Mouse (Mus musculus): Measurements from ENCODE around the gene Ccdc60.

The Ccdc60 gene

GRCm38 (mm10) chr5:116269212-116270145, 19.3 kb downstream of the Ccdc60 start:
- DNase-seq: no peak

GRCm38 (mm10) chr5:116262689-116263088, 26.1 kb downstream of the Ccdc60 start:
- DNase-seq: no peak

GRCm38 (mm10) chr5:116261944-116262343, 26.8 kb downstream of the Ccdc60 start:
- DNase-seq: peak in 1 of 2 experiments; percentile 6

DNA sequence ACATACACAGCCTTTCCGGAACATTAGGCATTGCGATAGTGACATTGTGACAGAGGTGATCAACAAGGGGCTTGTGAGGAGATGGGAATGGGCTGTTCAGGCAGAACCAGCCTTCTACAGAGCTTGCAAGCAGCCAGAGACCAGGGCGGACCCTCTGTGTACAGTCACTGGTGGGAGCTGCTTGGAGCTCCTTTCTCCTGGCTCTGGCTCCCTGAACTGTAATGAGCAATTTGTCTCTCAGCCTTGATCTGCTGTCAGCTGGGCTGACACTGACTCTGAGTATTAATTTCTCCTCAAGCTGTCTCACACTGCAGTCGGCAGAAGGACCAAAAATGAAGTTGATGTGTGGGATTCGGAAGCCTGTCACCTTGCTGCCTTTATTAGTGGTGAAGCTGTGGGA, 28.4 kb downstream of the Ccdc60 start:
- DNase-seq: no peak

DNA sequence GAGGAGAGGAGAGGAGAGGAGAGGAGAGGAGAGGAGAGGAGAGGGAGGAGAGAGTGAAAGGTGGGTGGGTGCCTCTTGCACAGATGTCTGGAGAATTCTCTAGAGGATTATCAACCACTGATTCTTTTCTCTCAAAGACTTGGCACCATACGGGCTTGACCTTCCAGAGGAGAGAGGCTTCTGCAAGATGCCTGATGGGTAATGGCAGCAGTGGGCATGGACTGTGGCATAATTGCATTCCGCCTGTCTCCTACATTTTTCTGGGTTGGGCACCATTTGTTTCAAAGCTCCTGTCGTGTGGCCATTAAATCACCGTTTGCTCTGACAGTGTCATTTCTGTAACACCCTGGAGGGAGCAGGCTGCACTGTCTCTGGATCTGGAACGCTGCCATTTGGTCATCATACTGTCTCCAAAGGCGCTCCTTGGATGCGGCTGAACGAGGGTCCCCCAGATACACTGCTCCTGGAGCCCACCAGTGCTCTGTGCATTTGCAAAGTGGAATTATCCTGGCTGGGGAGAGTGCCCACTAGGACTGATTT, 30.4 kb downstream of the Ccdc60 start:
- no peak for DNase-seq

GRCm38 (mm10) chr5:116253914-116254313, 34.9 kb downstream of the Ccdc60 start:
- DNase-seq: no peak

- peak in 1 of 2 experiments; percentile 10 for DNase-seq
Measured at GRCm38 (mm10) chr5:116252186-116252585, 36.6 kb downstream of the Ccdc60 start.

DNA sequence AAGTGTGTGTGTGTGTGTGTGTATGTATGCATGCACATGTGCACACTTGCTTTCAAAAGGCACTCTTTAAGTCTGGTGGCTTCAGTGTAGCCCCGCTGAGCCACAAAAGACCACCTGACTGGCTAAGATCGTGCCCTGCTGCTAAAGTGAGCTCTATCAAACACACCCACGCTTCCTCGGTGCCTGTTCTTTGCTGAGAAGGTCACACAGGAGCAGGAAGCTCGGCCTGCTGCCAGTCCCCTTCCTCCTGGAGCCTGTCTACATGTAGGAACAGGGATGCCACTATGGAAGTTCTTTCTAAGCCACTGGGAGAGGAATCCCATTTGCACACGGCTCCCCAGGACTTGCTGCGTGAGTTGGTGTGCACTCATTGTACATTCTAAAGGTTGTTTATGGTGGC, 42.1 kb downstream of the Ccdc60 start:
- DNase-seq: peak in 1 of 2 experiments; percentile 16

- peak in 1 of 2 experiments; percentile 29 for DNase-seq
Measured at GRCm38 (mm10) chr5:116244476-116244875, 44.3 kb downstream of the Ccdc60 start.

- no peak for DNase-seq
Measured at GRCm38 (mm10) chr5:116243622-116244021, 45.2 kb downstream of the Ccdc60 start.

DNA sequence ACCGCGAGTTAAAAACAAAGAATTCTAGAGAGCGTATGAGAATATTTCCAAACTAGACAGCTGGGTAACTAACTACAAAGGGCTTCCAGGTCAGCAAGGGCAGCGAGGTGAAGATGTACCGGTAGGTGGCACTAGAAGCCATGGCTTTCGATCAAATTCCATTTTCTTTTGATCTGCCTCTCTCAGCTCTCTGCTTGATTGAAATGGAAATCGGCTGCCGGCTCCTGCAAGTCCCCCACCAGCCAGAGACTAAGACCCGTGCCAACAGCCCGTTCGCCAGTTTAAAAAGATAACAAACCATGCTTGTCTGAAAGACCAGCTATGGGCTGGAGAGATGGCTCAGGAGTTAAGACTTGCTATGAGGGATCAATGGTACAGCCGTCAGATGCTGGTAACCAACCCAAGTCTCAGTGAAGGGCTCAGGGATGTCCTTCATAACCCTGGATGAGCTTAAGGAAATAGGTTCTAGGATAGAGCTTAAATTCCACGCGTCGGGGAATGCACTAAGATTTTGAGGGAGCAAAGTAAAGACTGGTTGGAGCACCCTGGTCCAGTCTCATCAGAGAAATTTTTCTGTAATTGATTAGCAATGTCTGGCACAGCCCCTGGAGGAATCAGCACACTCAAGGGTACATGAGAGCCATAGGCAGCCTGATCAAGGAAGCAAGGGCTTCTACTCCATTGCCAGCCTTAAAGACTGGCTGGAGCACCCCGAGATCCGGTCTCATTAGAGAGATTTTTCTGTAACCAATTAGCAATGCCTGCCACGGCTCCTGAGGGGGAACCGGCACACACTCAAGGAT, 56.7 kb downstream of the Ccdc60 start:
- DNase-seq: peak in 1 of 2 experiments; percentile 18

GRCm38 (mm10) chr5:116228414-116228813, 60.4 kb downstream of the Ccdc60 start:
- no peak for DNase-seq

DNA sequence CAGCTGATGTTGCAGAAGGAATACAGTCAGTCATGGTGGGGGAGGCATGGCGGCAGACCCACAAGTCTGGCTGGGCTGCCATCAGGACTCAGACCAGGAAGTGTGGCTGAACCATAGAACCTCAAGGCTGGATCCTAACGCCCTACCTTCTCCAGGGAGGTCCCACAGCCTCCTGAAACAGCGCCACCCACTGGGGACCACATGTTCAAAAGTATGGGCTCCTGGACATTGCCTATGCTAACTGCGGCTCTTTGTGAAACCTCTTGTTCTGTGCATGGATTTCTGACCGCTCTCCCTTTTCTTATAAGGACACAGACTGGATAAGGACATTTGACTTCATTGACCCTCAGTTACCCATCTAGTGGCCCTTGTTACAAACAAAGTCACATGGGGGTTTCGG, 64.8 kb downstream of the Ccdc60 start:
- DNase-seq: no peak

DNA sequence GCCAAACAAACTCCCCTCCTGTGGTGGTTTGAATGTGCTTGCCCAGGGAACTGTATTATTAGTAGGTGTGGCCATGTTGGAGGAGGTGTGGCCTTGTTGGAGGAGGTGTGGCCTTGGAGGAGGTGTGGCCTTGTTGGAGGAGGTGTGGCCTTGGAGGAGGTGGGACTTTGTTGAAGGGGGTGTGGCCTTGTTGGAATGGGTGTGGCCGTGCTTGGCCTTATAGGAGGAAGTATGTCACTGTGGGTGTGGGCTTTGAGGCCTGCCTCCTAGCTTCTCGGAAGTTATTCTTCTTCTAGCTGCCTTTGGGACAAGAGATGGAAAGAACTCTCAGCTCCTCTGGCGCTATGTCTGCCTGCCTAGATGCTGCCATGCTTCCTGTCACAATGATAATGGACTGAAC, 66.9 kb downstream of the Ccdc60 start:
- no peak for DNase-seq

- no peak for DNase-seq
Measured at GRCm38 (mm10) chr5:116219288-116219687, 69.5 kb downstream of the Ccdc60 start.

DNA sequence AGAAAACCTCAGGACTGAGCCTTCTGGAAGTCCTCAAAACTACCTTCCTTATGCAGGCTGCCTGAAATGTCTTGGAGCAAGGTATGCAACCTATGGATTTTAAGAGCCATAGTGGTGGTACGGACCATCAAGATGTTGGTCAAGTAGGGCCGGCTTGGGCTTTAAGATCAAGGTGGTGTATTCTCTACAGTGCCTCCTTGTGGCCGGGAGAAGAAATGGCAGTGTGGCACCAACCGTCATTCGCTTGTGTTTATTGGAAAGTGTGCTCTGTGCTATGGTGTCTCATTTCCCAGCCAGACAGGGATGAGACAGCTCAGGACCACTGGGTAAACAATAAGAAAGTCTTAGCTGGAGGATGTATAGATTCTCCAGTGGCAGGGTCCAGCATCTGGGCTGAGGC, 76.1 kb downstream of the Ccdc60 start:
- DNase-seq: no peak

- DNase-seq: no peak
Measured at GRCm38 (mm10) chr5:116209378-116210091, 79.2 kb downstream of the Ccdc60 start.

DNA sequence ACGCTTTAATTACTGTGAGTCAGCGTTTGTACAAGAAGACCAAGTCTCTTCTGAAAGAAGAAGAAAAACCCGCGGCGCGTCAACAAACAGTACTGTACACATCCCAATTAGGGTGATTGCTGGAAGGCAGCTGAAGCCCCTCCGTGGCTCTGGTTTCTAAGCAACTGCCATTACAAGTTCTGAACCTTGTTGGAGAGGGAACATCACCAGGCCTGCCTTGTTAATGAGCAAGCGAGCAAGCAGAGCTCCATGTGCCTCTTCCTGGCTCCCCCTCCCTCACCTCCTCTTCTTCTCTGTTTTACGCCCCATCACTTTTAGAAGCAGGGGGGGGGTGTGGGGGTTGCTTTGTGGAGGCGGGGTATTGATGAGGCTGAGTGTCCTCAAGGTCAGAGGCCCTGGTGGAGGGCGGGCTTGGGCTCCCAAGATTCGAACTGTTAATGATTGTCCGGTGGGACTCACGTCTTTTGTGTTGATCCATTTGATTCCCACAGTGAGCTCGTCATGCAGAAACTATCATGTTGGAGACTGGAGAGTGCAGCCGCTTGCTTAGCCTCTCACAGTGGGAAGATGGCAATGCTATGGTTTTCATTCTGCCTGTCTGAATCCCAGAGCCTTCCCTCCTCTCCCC, 79.9 kb downstream of the Ccdc60 start:
- no peak for DNase-seq

- DNase-seq: no peak
Measured at GRCm38 (mm10) chr5:116202692-116203091, 86.1 kb downstream of the Ccdc60 start.

DNA sequence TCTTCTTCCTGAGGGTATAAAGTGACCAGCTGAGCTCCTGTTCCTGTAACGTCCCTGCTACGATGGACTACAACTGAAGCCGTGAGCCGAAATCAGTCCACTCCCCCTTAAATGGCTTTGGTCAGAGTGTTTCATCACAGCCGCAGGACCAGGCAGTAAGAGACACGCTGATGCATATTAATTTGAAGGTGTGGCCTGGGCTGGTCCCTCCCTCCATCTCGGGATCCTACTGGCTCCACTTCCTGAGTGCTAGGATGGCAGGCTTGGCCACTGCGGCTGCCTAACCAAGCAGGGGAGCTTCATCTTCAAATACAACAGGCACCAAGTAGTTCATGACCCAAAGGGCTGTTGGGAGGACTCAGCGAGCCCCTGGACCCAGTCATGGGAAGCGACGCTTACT, 94.3 kb downstream of the Ccdc60 start:
- no peak for DNase-seq

GRCm38 (mm10) chr5:116192693-116193092, 96.1 kb downstream of the Ccdc60 start:
- no peak for DNase-seq

- no peak for DNase-seq
Measured at GRCm38 (mm10) chr5:116191596-116191995, 97.2 kb downstream of the Ccdc60 start.

Data from lung, adult 18-20 months (tissue).